Mouse (Mus musculus) midbrain, embryonic 16.5 days (tissue): ENCODE data around the gene Iqcf1. TPM values are rescaled to one million over a fixed set of nuclear protein-coding genes. Genes with fewer than 3 reads are reported as not detected.

Source experiments
- ATAC-seq: fragments of 200-750 bp; cut with Nextera tagmentation; 2 replicates; pipeline ENCODE4 v1.8.0; 2017; ENCODE audit warnings: moderate TSS enrichment
- H3K27ac ChIP-seq: fragments of 300-500 bp; sonication (generic); 2 replicates; pipeline ENCODE4 v1.5.1; 2014; ENCODE audit warnings: mild to moderate bottlenecking, low read length, mixed read lengths
- H3K27me3 ChIP-seq: fragments of 300-500 bp; sonication (generic); 2 replicates; pipeline ENCODE4 v1.6.1; 2014; ENCODE audit warnings: low read depth, low read length, mixed read lengths; ENCODE audit not compliant: control insufficient read depth, insufficient read depth
- H3K36me3 ChIP-seq: fragments of 300-500 bp; sonication (generic); 2 replicates; pipeline ENCODE4 v1.6.1; 2014; ENCODE audit warnings: mild to moderate bottlenecking, low read length, moderate library complexity, mixed read lengths; ENCODE audit not compliant: control insufficient read depth, insufficient read depth
- H3K4me1 ChIP-seq: fragments of 300-500 bp; sonication (generic); 2 replicates; pipeline ENCODE4 v1.6.1; 2014; ENCODE audit warnings: mild to moderate bottlenecking, low read length, mixed read lengths; ENCODE audit not compliant: control insufficient read depth, insufficient read depth
- H3K4me2 ChIP-seq: fragments of 300-500 bp; sonication (generic); 2 replicates; pipeline ENCODE4 v1.6.1; 2014; ENCODE audit warnings: mild to moderate bottlenecking, low read length, mixed read lengths
- H3K4me3 ChIP-seq: fragments of 300-500 bp; sonication (generic); 2 replicates; pipeline ENCODE4 v1.5.1; 2014; ENCODE audit warnings: low read depth, mild to moderate bottlenecking, low read length, moderate library complexity, mixed read lengths
- H3K9ac ChIP-seq: fragments of 300-500 bp; sonication (generic); 2 replicates; pipeline ENCODE4 v1.6.1; 2014; ENCODE audit warnings: low read depth, low read length, mixed read lengths
- H3K9me3 ChIP-seq: fragments of 300-500 bp; sonication (generic); replicated peaks from 2 replicates; pipeline ENCODE4 v1.6.1; 2014; ENCODE audit warnings: mild to moderate bottlenecking, low read length, mixed read lengths; ENCODE audit not compliant: control insufficient read depth, poor library complexity, severe bottlenecking
- WGBS: fragments of 180-500 bp; shearing (Covaris S2); extraction: QIAGEN DNeasy Blood & Tissue Kit; methylation state at CpG from one replicate; pipeline ENCODE4 v1.1.7; 2014; 5-methylcytosine and 5-hydroxymethylcytosine counted together
- polyA plus RNA-seq: library from polyadenylated mRNA; unstranded; fragments of >200 nt; fragmentation: Nextera tagmentation; extraction: Ambion mirVana; gene quantifications from 2 replicates; pipeline ENCODE4 v1.2.1, GENCODE M21; 2015

Iqcf1 gene
- polyA plus RNA-seq, 1 experiment from 2014 or later: not detected

- Histone ChIP-seq H3K27me3 (no peaks in the 10 kb centered on the region), H3K9me3 (no peaks in the 10 kb centered on the region), H3K9ac (no peak within 1 kb of the TSS), H3K27ac (no peak within 1 kb of the TSS), H3K4me1 (no peaks in the 10 kb centered on the region), H3K4me3 (no peak within 1 kb of the TSS), H3K4me2 (no peak within 1 kb of the TSS), H3K36me3 (no peaks in the 10 kb centered on the region)
- 89% methylated on average over 4 of the region's 4 CpGs for WGBS
- no peak for ATAC-seq
Measured at GRCm38 (mm10) chr9:106514273-106514672, 14.5 kb downstream of the Iqcf1 start, which contains the start of gene Iqcf5. TSS of gene Iqcf5 (plus strand) at chr9:106514573.

GRCm38 (mm10) chr9:106519433-106519832, 19.7 kb downstream of the Iqcf1 start:
- H3K27me3 ChIP-seq: no peaks in the 10 kb centered on the region
- no peaks in the 10 kb centered on the region for H3K9me3 ChIP-seq
- no peak overlapping the region for H3K4me2 ChIP-seq
- no peak overlapping the region for H3K4me3 ChIP-seq
- 82% methylated on average over 2 of the region's 2 CpGs for WGBS
- no peak overlapping the region for H3K9ac ChIP-seq
- no peak for ATAC-seq
- no peaks in the 10 kb centered on the region for H3K4me1 ChIP-seq
- H3K27ac ChIP-seq: no peak overlapping the region
- H3K36me3 ChIP-seq: no peaks in the 10 kb centered on the region

GRCm38 (mm10) chr9:106519909-106520308, 20.1 kb downstream of the Iqcf1 start:
- Histone ChIP-seq H3K27ac (no peak overlapping the region), H3K4me1 (no peaks in the 10 kb centered on the region), H3K4me3 (no peak overlapping the region), H3K36me3 (no peaks in the 10 kb centered on the region), H3K9ac (no peak overlapping the region), H3K9me3 (no peaks in the 10 kb centered on the region), H3K4me2 (no peak overlapping the region), H3K27me3 (no peaks in the 10 kb centered on the region)
- no peak for ATAC-seq
- WGBS: 80% methylated on average over 8 of the region's 8 CpGs

GRCm38 (mm10) chr9:106531833-106532232, 32.1 kb downstream of the Iqcf1 start:
- H3K4me2 ChIP-seq: no peak overlapping the region
- H3K4me1 ChIP-seq: no peaks in the 10 kb centered on the region
- H3K27ac ChIP-seq: no peak overlapping the region
- no peak for ATAC-seq
- no peak overlapping the region for H3K9ac ChIP-seq
- H3K4me3 ChIP-seq: no peak overlapping the region
- no peaks in the 10 kb centered on the region for H3K27me3 ChIP-seq
- WGBS: 26% methylated on average over 3 of the region's 3 CpGs
- no peaks in the 10 kb centered on the region for H3K36me3 ChIP-seq
- no peaks in the 10 kb centered on the region for H3K9me3 ChIP-seq

- Histone ChIP-seq H3K4me1 (no peaks in the 10 kb centered on the region), H3K27me3 (no peaks in the 10 kb centered on the region), H3K9ac (no peak overlapping the region), H3K27ac (no peak overlapping the region), H3K36me3 (no peaks in the 10 kb centered on the region), H3K4me2 (no peak overlapping the region), H3K4me3 (no peak overlapping the region), H3K9me3 (no peaks in the 10 kb centered on the region)
- no peak for ATAC-seq
- WGBS: 88% methylated on average over 7 of the region's 7 CpGs
Measured at GRCm38 (mm10) chr9:106534296-106534695, 34.5 kb downstream of the Iqcf1 start.

- no peaks in the 10 kb centered on the region for H3K4me1 ChIP-seq
- ATAC-seq: no peak
- 90% methylated on average over 11 of the region's 11 CpGs for WGBS
Measured at GRCm38 (mm10) chr9:106534975-106535374, 35.2 kb downstream of the Iqcf1 start.

More at GRCm38 (mm10) chr9:106534975-106535374, 35.2 kb downstream of the Iqcf1 start:
- Histone ChIP-seq H3K9ac (no peak overlapping the region), H3K4me2 (no peak overlapping the region), H3K36me3 (no peaks in the 10 kb centered on the region), H3K9me3 (no peaks in the 10 kb centered on the region), H3K4me3 (no peak overlapping the region), H3K27ac (no peak overlapping the region), H3K27me3 (no peaks in the 10 kb centered on the region)

Other genes starting within 250 kb of the Iqcf1 start
- gene Poc1a, start 218.9 kb upstream of the Iqcf1 start, polyA plus RNA-seq: 8.0 and 9.0 TPM in 2 replicates
- 12.3 and 13.2 TPM in 2 replicates for gene Dusp7, start 131.3 kb upstream of the Iqcf1 start, polyA plus RNA-seq
- 551 and 555 TPM in 2 replicates for gene Rpl29, start 70.5 kb upstream of the Iqcf1 start, polyA plus RNA-seq
- 19.8 and 21.6 TPM in 2 replicates for gene Acy1, start 61.6 kb upstream of the Iqcf1 start, polyA plus RNA-seq
- gene Abhd14b, start 52.5 kb upstream of the Iqcf1 start, polyA plus RNA-seq: 8.8 and 10.6 TPM in 2 replicates
- gene Abhd14a, start 52.3 kb upstream of the Iqcf1 start, polyA plus RNA-seq: 71.9 and 82.0 TPM in 2 replicates
- gene Pcbp4, start 46.7 kb upstream of the Iqcf1 start, polyA plus RNA-seq: 242 and 262 TPM in 2 replicates
- gene Gpr62, start 34.0 kb upstream of the Iqcf1 start, polyA plus RNA-seq: 0.78 and 0.98 TPM in 2 replicates
- 48.3 and 48.5 TPM in 2 replicates for gene Rrp9, start 24.0 kb upstream of the Iqcf1 start, polyA plus RNA-seq
- 0.73 and 0.89 TPM in 2 replicates for gene Parp3, start 23.0 kb upstream of the Iqcf1 start, polyA plus RNA-seq
- gene Iqcf5, start 14.6 kb downstream of the Iqcf1 start, polyA plus RNA-seq: not detected in 2 replicates
- gene Iqcf3, start 61.7 kb downstream of the Iqcf1 start, polyA plus RNA-seq: not detected in 2 replicates
- gene Iqcf4, start 71.0 kb downstream of the Iqcf1 start, polyA plus RNA-seq: not detected in 2 replicates
- not detected in 2 replicates for gene Iqcf6, start 126.6 kb downstream of the Iqcf1 start, polyA plus RNA-seq
- 24.3 and 24.6 TPM in 2 replicates for gene Grm2, start 156.1 kb downstream of the Iqcf1 start, polyA plus RNA-seq
- 67.0 and 75.7 TPM in 2 replicates for gene Tex264, start 186.0 kb downstream of the Iqcf1 start, polyA plus RNA-seq